10 mouse cellular contexts compared by ENCODE assay signal in the genomic region with DNA sequence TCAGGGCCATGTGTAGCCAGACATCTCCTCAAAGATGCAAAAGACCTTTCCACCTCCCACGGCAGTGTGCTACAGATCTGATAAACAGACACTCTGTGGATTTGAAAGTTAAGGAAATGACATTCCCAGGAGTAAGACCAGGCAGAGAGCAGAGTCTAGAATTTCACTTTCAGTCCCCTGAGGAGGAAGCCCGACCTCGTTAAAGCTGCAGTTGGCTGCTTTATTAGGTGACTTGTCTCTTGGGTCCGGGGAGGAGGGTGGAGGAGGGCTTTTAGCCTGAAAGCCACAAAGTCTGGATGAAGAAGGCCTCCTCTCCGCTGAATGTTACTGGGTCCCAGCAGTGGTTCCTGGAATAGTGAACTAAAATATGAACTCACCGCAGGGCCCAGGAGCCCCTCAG.
DNase-seq lines count a peak whose midpoint lies in the region; ATAC-seq and TF ChIP-seq lines count a peak whose summit lies in the region.
"Had no signal": no experiment of that assay in that cellular context is flagged by ENCODE, and none has a peak within 500 bp of the region (broad histone marks: within the 10 kb centered on the region; RNA-seq: fewer than 3 reads in every experiment).

No protein-coding gene starts in this region.

- DNase-seq in hindbrain, embryonic 10.5 days (ENCODE audit: low spot score): no peak
- no peak for DNase-seq in hindbrain, postnatal 0 days (ENCODE audit: low spot score)
- DNase-seq in midbrain, embryonic 11.5 days (ENCODE audit: low spot score, missing footprints): peak; percentile 81
- no peak for DNase-seq in midbrain, postnatal 0 days (ENCODE audit: low spot score)
- DNase-seq in embryonic facial prominence, embryonic 14.5 days (ENCODE audit: low spot score): peak; percentile 69
- DNase-seq in left cerebral cortex, adult 9 months (ENCODE audit: low spot score in 2 of 2): no peak
- DNase-seq in thymus, postnatal 25 days: no peak
- DNase-seq: liver, embryonic 13.5 days; spleen, adult 18-20 months had no signal

- no peak for TF ChIP-seq CTCF in hindbrain, postnatal 0 days (IDR thresholded peaks at IDR 0.05; ENCODE audit: low read depth)
- TF ChIP-seq CTCF in midbrain, postnatal 0 days (IDR thresholded peaks at IDR 0.05): no peak

- no peaks in the 10 kb centered on the region for H3K36me3 ChIP-seq in hindbrain, embryonic 10.5 days
- H3K36me3 ChIP-seq in hindbrain, postnatal 0 days (ENCODE audit: insufficient read depth, low read length): no peaks in the 10 kb centered on the region
- H3K36me3 ChIP-seq in midbrain, embryonic 11.5 days (ENCODE audit: control insufficient read depth, insufficient read depth, low read length): no peaks in the 10 kb centered on the region
- no peaks in the 10 kb centered on the region for H3K36me3 ChIP-seq in midbrain, postnatal 0 days (ENCODE audit: insufficient read depth, low read length)
- no peaks in the 10 kb centered on the region for H3K36me3 ChIP-seq in embryonic facial prominence, embryonic 14.5 days (ENCODE audit: control insufficient read depth, insufficient read depth, low read length)
- H3K36me3 ChIP-seq in limb, embryonic 13.5 days: no peaks in the 10 kb centered on the region
- H3K36me3 ChIP-seq: liver, embryonic 13.5 days had no signal

- H3K9ac ChIP-seq in hindbrain, postnatal 0 days (replicated peaks; ENCODE audit: low read length): no peak overlapping the region
- H3K9ac ChIP-seq in midbrain, embryonic 11.5 days (ENCODE audit: low read length): no peak overlapping the region
- H3K9ac ChIP-seq in midbrain, postnatal 0 days (replicated peaks; ENCODE audit: low read length, poor library complexity, severe bottlenecking): no peak overlapping the region
- no peak overlapping the region for H3K9ac ChIP-seq in embryonic facial prominence, embryonic 14.5 days (ENCODE audit: low read depth, low read length)
- no peak overlapping the region for H3K9ac ChIP-seq in limb, embryonic 13.5 days
- H3K9ac ChIP-seq: liver, embryonic 13.5 days had no signal

- H3K4me3 ChIP-seq in hindbrain, embryonic 10.5 days: no peak overlapping the region
- no peak overlapping the region for H3K4me3 ChIP-seq in hindbrain, postnatal 0 days (ENCODE audit: low read length)
- no peak overlapping the region for H3K4me3 ChIP-seq in midbrain, embryonic 11.5 days (ENCODE audit: low read depth, low read length)
- H3K4me3 ChIP-seq in midbrain, postnatal 0 days (ENCODE audit: low read depth, low read length): no peak overlapping the region
- no peak overlapping the region for H3K4me3 ChIP-seq in embryonic facial prominence, embryonic 14.5 days (ENCODE audit: low read depth, low read length)
- no peak overlapping the region for H3K4me3 ChIP-seq in limb, embryonic 13.5 days
- H3K4me3 ChIP-seq: liver, embryonic 13.5 days had no signal

- peaks cover 44% of the 10 kb centered on the region for H3K4me1 ChIP-seq in hindbrain, embryonic 10.5 days (replicated peaks)
- peaks cover 9% of the 10 kb centered on the region for H3K4me1 ChIP-seq in hindbrain, postnatal 0 days (ENCODE audit: insufficient read depth, low read length)
- peaks cover 17% of the 10 kb centered on the region for H3K4me1 ChIP-seq in midbrain, embryonic 11.5 days (ENCODE audit: control insufficient read depth, insufficient read depth, low read length)
- no peaks in the 10 kb centered on the region for H3K4me1 ChIP-seq in midbrain, postnatal 0 days (ENCODE audit: insufficient read depth, low read length)
- H3K4me1 ChIP-seq in embryonic facial prominence, embryonic 14.5 days (ENCODE audit: control insufficient read depth, insufficient read depth, low read length): peaks cover 22% of the 10 kb centered on the region
- H3K4me1 ChIP-seq in limb, embryonic 13.5 days: peaks cover 55% of the 10 kb centered on the region
- H3K4me1 ChIP-seq: liver, embryonic 13.5 days had no signal

- H3K27me3 ChIP-seq in hindbrain, embryonic 10.5 days (ENCODE audit: insufficient read depth, poor library complexity, severe bottlenecking): 0 out of 2 replicates have a peak, but pooled peaks cover 4% of the 10 kb centered on the region
- H3K27me3 ChIP-seq in hindbrain, postnatal 0 days (ENCODE audit: insufficient read depth, low read length): no peaks in the 10 kb centered on the region
- H3K27me3 ChIP-seq in midbrain, embryonic 11.5 days (ENCODE audit: control insufficient read depth, insufficient read depth, low read length): no peaks in the 10 kb centered on the region
- H3K27me3 ChIP-seq in midbrain, postnatal 0 days (ENCODE audit: insufficient read depth, low read length): no peaks in the 10 kb centered on the region
- no peaks in the 10 kb centered on the region for H3K27me3 ChIP-seq in embryonic facial prominence, embryonic 14.5 days (replicated peaks; ENCODE audit: control insufficient read depth, insufficient read depth, low read length)
- H3K27me3 ChIP-seq in limb, embryonic 13.5 days: no peaks in the 10 kb centered on the region; the same call in 1 of the 2 replicates
- H3K27me3 ChIP-seq: liver, embryonic 13.5 days had no signal

- H3K4me2 ChIP-seq in hindbrain, postnatal 0 days (ENCODE audit: low read depth, low read length): no peak overlapping the region
- no peak overlapping the region for H3K4me2 ChIP-seq in midbrain, embryonic 11.5 days
- no peak overlapping the region for H3K4me2 ChIP-seq in midbrain, postnatal 0 days (ENCODE audit: low read depth, low read length, poor library complexity, severe bottlenecking)
- no peak overlapping the region for H3K4me2 ChIP-seq in embryonic facial prominence, embryonic 14.5 days (ENCODE audit: low read depth, low read length)
- peak overlapping the region; percentile 14; the same call in 1 of the 2 replicates for H3K4me2 ChIP-seq in limb, embryonic 13.5 days (replicated peaks)
- H3K4me2 ChIP-seq: liver, embryonic 13.5 days had no signal

- H3K27ac ChIP-seq in hindbrain, embryonic 10.5 days: peak overlapping the region; percentile 93
- H3K27ac ChIP-seq in hindbrain, postnatal 0 days: no peak overlapping the region
- H3K27ac ChIP-seq in midbrain, embryonic 11.5 days (ENCODE audit: low read depth, low read length): no peak overlapping the region; the same call in 1 of the 2 replicates
- no peak overlapping the region for H3K27ac ChIP-seq in midbrain, postnatal 0 days (ENCODE audit: low read depth, low read length)
- 0 out of 2 replicates have a peak overlapping the region, but pooled peaks have one; percentile 28 for H3K27ac ChIP-seq in embryonic facial prominence, embryonic 14.5 days (replicated peaks; ENCODE audit: low read depth, low read length)
- peak overlapping the region; percentile 67 for H3K27ac ChIP-seq in limb, embryonic 13.5 days
- H3K27ac ChIP-seq: liver, embryonic 13.5 days had no signal

- no peak for ATAC-seq in hindbrain, postnatal 0 days
- ATAC-seq in midbrain, embryonic 11.5 days (ENCODE audit: low FRiP score): no peak
- ATAC-seq in midbrain, postnatal 0 days (ENCODE audit: low FRiP score): no peak
- ATAC-seq in embryonic facial prominence, embryonic 14.5 days (ENCODE audit: low read depth): peak; percentile 65; the same call in 1 of the 2 replicates
- peak; percentile 74 for ATAC-seq in limb, embryonic 13.5 days (ENCODE audit: low FRiP score, low read depth)

- WGBS in hindbrain, embryonic 10.5 days: 42% methylated on average over 6 of the region's 6 CpGs
- WGBS in hindbrain, postnatal 0 days: 42% methylated on average over 6 of the region's 6 CpGs
- WGBS in midbrain, embryonic 11.5 days: 37% methylated on average over 6 of the region's 6 CpGs
- 47% methylated on average over 6 of the region's 6 CpGs for WGBS in midbrain, postnatal 0 days
- 22% methylated on average over 6 of the region's 6 CpGs for WGBS in embryonic facial prominence, embryonic 14.5 days
- WGBS in limb, embryonic 13.5 days: 7% methylated on average over 6 of the region's 6 CpGs

- H3K9me3 ChIP-seq in hindbrain, embryonic 10.5 days: peaks cover 4% of the 10 kb centered on the region; the same call in 1 of the 2 replicates
- no peaks in the 10 kb centered on the region for H3K9me3 ChIP-seq in hindbrain, postnatal 0 days (ENCODE audit: low read length)
- H3K9me3 ChIP-seq in midbrain, embryonic 11.5 days (ENCODE audit: control insufficient read depth, low read length): no peaks in the 10 kb centered on the region
- no peaks in the 10 kb centered on the region for H3K9me3 ChIP-seq in midbrain, postnatal 0 days (ENCODE audit: low read length)
- H3K9me3 ChIP-seq in embryonic facial prominence, embryonic 14.5 days (ENCODE audit: control insufficient read depth, low read length): no peaks in the 10 kb centered on the region
- H3K9me3 ChIP-seq in limb, embryonic 13.5 days: no peaks in the 10 kb centered on the region
- H3K9me3 ChIP-seq: liver, embryonic 13.5 days had no signal

Comparison
In these comparisons a context has a peak if more than half of its experiments do, and no peak if none do; other contexts are left out.
1. DNase-seq: peak in midbrain, embryonic 11.5 days (single experiment) and embryonic facial prominence, embryonic 14.5 days (single experiment); none in hindbrain, embryonic 10.5 days (single experiment), hindbrain, postnatal 0 days (single experiment), midbrain, postnatal 0 days (single experiment), left cerebral cortex, adult 9 months (0 of 2) and thymus, postnatal 25 days (single experiment).
2. H3K27ac ChIP-seq: peak in hindbrain, embryonic 10.5 days (single experiment), embryonic facial prominence, embryonic 14.5 days (single experiment) and limb, embryonic 13.5 days (single experiment); none in hindbrain, postnatal 0 days (single experiment), midbrain, embryonic 11.5 days (single experiment) and midbrain, postnatal 0 days (single experiment).
3. ATAC-seq: peak in embryonic facial prominence, embryonic 14.5 days (single experiment) and limb, embryonic 13.5 days (single experiment); none in hindbrain, postnatal 0 days (single experiment), midbrain, embryonic 11.5 days (single experiment) and midbrain, postnatal 0 days (single experiment).